Mouse (Mus musculus) left cerebral cortex, adult 11 months (tissue): ENCODE measurements around the gene Sec63.

Experiments
- DNase-seq: peaks from one replicate; pipeline ENCODE4 v3.0.0; 2022; ENCODE audit warnings: low spot score

The Sec63 gene

GRCm38 (mm10) chr10:42830007-42830406, 68.7 kb downstream of the Sec63 start:
- no peak for DNase-seq

GRCm38 (mm10) chr10:42830409-42830808, 69.1 kb downstream of the Sec63 start:
- DNase-seq, result no peak

- DNase-seq, result no peak
These were observed 71.4 kb downstream of the Sec63 start for GRCm38 (mm10) chr10:42832677-42833076.

- DNase-seq, result no peak
These were observed 72.8 kb downstream of the Sec63 start for GRCm38 (mm10) chr10:42833871-42834727.

GRCm38 (mm10) chr10:42838106-42838505, 76.8 kb downstream of the Sec63 start:
- DNase-seq, result no peak

- DNase-seq, result no peak
These were observed 77.4 kb downstream of the Sec63 start for GRCm38 (mm10) chr10:42838736-42839135.

- DNase-seq, result no peak
These were observed 78.7 kb downstream of the Sec63 start for GRCm38 (mm10) chr10:42840036-42840435.

GRCm38 (mm10) chr10:42841531-42842195, 80.4 kb downstream of the Sec63 start:
- DNase-seq, result no peak

GRCm38 (mm10) chr10:42842358-42842757, 81.1 kb downstream of the Sec63 start:
- peak; percentile 31 for DNase-seq

- DNase-seq, result no peak
These were observed 82.1 kb downstream of the Sec63 start for GRCm38 (mm10) chr10:42843416-42843815.

GRCm38 (mm10) chr10:42845480-42845879, 84.2 kb downstream of the Sec63 start:
- DNase-seq, result no peak

GRCm38 (mm10) chr10:42848179-42849080, 87.1 kb downstream of the Sec63 start:
- no peak for DNase-seq

GRCm38 (mm10) chr10:42849081-42849400, 87.7 kb downstream of the Sec63 start:
- DNase-seq, result no peak

- DNase-seq, result no peak
These were observed 93.5 kb downstream of the Sec63 start for GRCm38 (mm10) chr10:42854838-42855237.

- no peak for DNase-seq
These were observed 94.0 kb downstream of the Sec63 start for GRCm38 (mm10) chr10:42855250-42855649.

GRCm38 (mm10) chr10:42856574-42856973, 95.3 kb downstream of the Sec63 start:
- DNase-seq, result no peak

GRCm38 (mm10) chr10:42857021-42857420, 95.7 kb downstream of the Sec63 start:
- DNase-seq, result no peak

GRCm38 (mm10) chr10:42859781-42860158, 98.5 kb downstream of the Sec63 start:
- DNase-seq, result no peak

GRCm38 (mm10) chr10:42860159-42860911, 99.0 kb downstream of the Sec63 start, which contains the start of gene Scml4:
Scml4 (plus strand) TSS chr10:42860370.
- peak; percentile 30 for DNase-seq

GRCm38 (mm10) chr10:42861446-42861845, 100.2 kb downstream of the Sec63 start:
- no peak for DNase-seq

GRCm38 (mm10) chr10:42862102-42862740, 100.9 kb downstream of the Sec63 start:
- DNase-seq, result no peak
